Mouse (Mus musculus) intestine, postnatal 0 days (tissue): ENCODE measurements around the gene Zfp787. TPM values are rescaled to one million over a fixed set of nuclear protein-coding genes. Genes with fewer than 3 reads are reported as not detected.

Source experiments
- ATAC-seq: fragments of 200-750 bp; cut with Nextera tagmentation; 2 replicates; pipeline ENCODE4 v1.8.0; 2017; ENCODE audit warnings: mild to moderate bottlenecking, moderate TSS enrichment, moderate library complexity
- H3K27ac ChIP-seq: fragments of 300-500 bp; sonication (generic); 2 replicates; pipeline ENCODE4 v1.5.1; 2014; ENCODE audit warnings: mild to moderate bottlenecking, low read depth, low read length, moderate library complexity
- H3K27me3 ChIP-seq: fragments of 300-500 bp; sonication (generic); replicated peaks from 2 replicates; pipeline ENCODE4 v1.6.1; 2014; ENCODE audit warnings: low read length, mixed read lengths; ENCODE audit not compliant: control insufficient read depth, insufficient read depth
- H3K36me3 ChIP-seq: fragments of 300-500 bp; sonication (generic); 2 replicates; pipeline ENCODE4 v1.6.1; 2014; ENCODE audit warnings: mild to moderate bottlenecking, moderate library complexity; ENCODE audit not compliant: control insufficient read depth, insufficient read depth
- H3K4me1 ChIP-seq: fragments of 300-500 bp; sonication (generic); replicated peaks from 2 replicates; pipeline ENCODE4 v1.6.1; 2014; ENCODE audit warnings: antibody characterized with exemption, low read length, mixed read lengths; ENCODE audit not compliant: control insufficient read depth, insufficient read depth
- H3K4me2 ChIP-seq: fragments of 300-500 bp; sonication (generic); replicated peaks from 2 replicates; pipeline ENCODE4 v1.6.1; 2014; ENCODE audit warnings: low read depth, mild to moderate bottlenecking, moderate library complexity
- H3K4me3 ChIP-seq: fragments of 300-500 bp; sonication (generic); 2 replicates; pipeline ENCODE4 v1.5.1; 2014; ENCODE audit warnings: low read depth, low read length
- H3K9ac ChIP-seq: fragments of 300-500 bp; sonication (generic); 2 replicates; pipeline ENCODE4 v1.6.1; 2014; ENCODE audit warnings: mild to moderate bottlenecking, low read depth, low read length
- H3K9me3 ChIP-seq: fragments of 300-500 bp; sonication (generic); 2 replicates; pipeline ENCODE4 v1.6.1; 2016; ENCODE audit warnings: mixed run types; ENCODE audit not compliant: control insufficient read depth
- CTCF ChIP-seq: sonication (generic); IDR thresholded peaks from 2 replicates; pipeline ENCODE4 v1.5.1; 2016; ENCODE audit warnings: low read depth, mild to moderate bottlenecking, control low read depth, antibody characterized with exemption, moderate library complexity
- WGBS: fragments of 180-500 bp; shearing (Covaris S2); extraction: QIAGEN DNeasy Blood & Tissue Kit; methylation state at CpG from one replicate; pipeline ENCODE4 v1.1.7; 2014; 5-methylcytosine and 5-hydroxymethylcytosine counted together
- polyA plus RNA-seq: library from polyadenylated mRNA; unstranded; fragments of >200 nt; fragmentation: Nextera tagmentation; extraction: Ambion mirVana; gene quantifications from 2 replicates; pipeline ENCODE4 v1.2.1, GENCODE M21; 2015

The Zfp787 gene
- polyA plus RNA-seq: 42.2 and 46.5 TPM in 2 replicates

DNA sequence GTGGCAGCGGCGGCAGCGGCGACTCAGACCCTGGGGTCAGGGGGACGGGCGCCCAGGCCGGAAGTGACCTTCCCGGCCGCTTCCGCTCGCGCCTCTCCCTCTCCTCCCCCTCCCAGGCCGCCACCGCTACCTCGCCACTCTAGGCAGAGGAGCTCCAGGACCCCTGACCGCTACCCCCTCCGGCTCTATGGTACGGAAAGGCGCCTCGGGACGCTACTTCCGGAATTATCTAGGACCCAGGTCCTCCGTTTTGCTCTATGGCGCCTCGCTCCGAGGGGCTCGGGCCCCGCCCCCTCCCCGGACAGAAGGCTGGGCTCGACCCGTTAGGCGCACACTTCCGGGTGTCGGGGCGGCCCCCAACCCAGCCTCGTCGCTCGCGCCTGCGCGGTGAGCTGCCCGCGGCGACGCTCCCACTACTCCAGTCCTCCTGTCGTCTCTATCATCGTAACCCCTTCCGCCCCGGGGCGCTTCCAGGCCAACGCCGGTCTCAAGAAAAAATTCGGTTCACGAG lies at the start of gene Zfp787:
Gene Zfp787, minus strand, starts transcription at position 97 of the 511 bp plus-strand sequence.
- Histone ChIP-seq H3K27me3 (no peaks in the 10 kb centered on the region), H3K4me1 (peaks cover 13% of the 10 kb centered on the region; the same call in 1 of the 2 replicates), H3K4me2 (peak within 1 kb of the TSS; percentile 81), H3K27ac (peak within 1 kb of the TSS; percentile 93), H3K36me3 (no peaks in the 10 kb centered on the region), H3K9ac (peak within 1 kb of the TSS; percentile 85), H3K4me3 (peak within 1 kb of the TSS; percentile 78), H3K9me3 (no peaks in the 10 kb centered on the region)
- TF ChIP-seq CTCF: no peak
- ATAC-seq: peak; percentile 93
- under 1% methylated on average over 46 of the region's 54 CpGs for WGBS

DNA sequence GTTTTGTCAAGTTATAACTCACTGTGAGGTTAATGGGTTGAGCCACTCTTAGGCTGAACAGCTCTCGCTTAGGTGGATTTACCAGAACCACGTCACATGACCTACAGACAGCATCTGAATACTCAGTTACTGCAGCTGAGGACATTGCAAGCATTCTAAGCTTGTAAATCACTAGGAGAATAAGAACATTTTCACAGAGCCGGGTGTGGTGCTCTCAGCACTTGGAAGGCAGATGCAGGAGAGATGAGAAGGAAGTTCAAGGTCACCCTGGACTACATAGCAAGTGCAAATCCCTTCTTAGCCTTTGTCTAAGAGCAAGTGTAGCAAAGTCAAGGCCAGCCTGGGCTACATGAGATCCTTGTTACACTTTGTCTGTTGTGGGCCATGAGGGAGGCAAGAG lies 48.4 kb upstream of the Zfp787 start:
- no peak overlapping the region for H3K4me3 ChIP-seq
- H3K27ac ChIP-seq: no peak overlapping the region
- no peak for TF ChIP-seq CTCF
- H3K27me3 ChIP-seq: no peaks in the 10 kb centered on the region
- H3K4me1 ChIP-seq: no peaks in the 10 kb centered on the region
- H3K36me3 ChIP-seq: no peaks in the 10 kb centered on the region
- no peak overlapping the region for H3K4me2 ChIP-seq
- no peak overlapping the region for H3K9ac ChIP-seq
- no peaks in the 10 kb centered on the region for H3K9me3 ChIP-seq
- no peak for ATAC-seq
- 82% methylated on average over 3 of the region's 3 CpGs for WGBS

DNA sequence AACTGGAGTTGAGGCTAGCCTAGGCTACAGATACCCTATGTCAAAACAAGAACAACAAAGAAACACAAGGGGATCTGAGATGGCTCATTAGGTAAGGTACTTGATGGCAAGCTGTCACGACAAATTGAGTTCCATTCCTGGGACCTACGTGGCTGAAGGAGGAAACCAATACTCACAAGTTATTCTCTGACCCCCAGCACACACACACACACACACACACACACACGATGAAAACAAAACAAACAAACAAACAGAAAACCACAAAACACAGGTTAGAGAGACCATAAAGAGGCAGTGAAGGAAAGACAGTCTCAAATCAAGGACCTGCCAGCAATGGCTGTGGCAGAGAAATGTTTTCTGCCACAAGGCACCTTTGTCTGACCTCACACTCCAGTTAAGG lies 41.0 kb upstream of the Zfp787 start, which contains the start of gene Galp:
Gene Galp, plus strand, starts transcription at position 301 of the 400 bp plus-strand sequence.
- H3K27ac ChIP-seq: no peak within 1 kb of the TSS
- no peaks in the 10 kb centered on the region for H3K9me3 ChIP-seq
- TF ChIP-seq CTCF: no peak
- no peak within 1 kb of the TSS for H3K9ac ChIP-seq
- H3K4me2 ChIP-seq: no peak within 1 kb of the TSS
- 57% methylated on average over 3 of the region's 3 CpGs for WGBS
- no peak for ATAC-seq
- H3K36me3 ChIP-seq: no peaks in the 10 kb centered on the region
- no peaks in the 10 kb centered on the region for H3K27me3 ChIP-seq
- H3K4me1 ChIP-seq: no peaks in the 10 kb centered on the region
- H3K4me3 ChIP-seq: no peak within 1 kb of the TSS

- no peak for ATAC-seq
- peak; percentile 57 for TF ChIP-seq CTCF
- WGBS: 42% methylated on average over 2 of the region's 2 CpGs
These were observed 40.0 kb upstream of the Zfp787 start for GRCm38 (mm10) chr7:6195777-6196176.

DNA sequence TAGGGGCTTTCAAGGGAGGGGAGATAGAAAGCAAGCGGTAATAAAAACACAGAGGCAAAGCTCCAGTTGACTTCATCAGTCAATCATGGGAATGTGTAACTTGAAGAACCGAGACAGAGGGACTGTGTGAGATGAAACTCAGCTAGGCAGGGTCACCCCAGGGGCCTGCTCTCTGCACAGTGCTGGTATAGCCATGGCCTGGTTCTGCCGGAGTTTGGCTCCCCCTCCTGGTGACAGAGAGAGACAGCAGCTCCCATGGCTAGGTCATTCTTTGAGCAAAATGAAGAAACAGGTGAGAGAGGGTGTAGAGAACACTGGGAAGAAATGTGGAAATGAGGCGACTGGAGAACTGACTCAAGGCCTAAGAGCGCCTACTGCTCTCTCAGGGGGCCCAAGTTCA lies 38.3 kb upstream of the Zfp787 start:
- Histone ChIP-seq H3K4me2 (no peak overlapping the region), H3K27ac (no peak overlapping the region), H3K9ac (no peak overlapping the region), H3K4me3 (no peak overlapping the region), H3K27me3 (no peaks in the 10 kb centered on the region), H3K36me3 (peaks cover 6% of the 10 kb centered on the region; the same call in 1 of the 2 replicates), H3K9me3 (no peaks in the 10 kb centered on the region), H3K4me1 (no peaks in the 10 kb centered on the region)
- ATAC-seq: peak; percentile 53; the same call in 1 of the 2 replicates
- TF ChIP-seq CTCF: peak; percentile 88
- WGBS: 15% methylated on average over 5 of the region's 5 CpGs

More at GRCm38 (mm10) chr7:6195777-6196176, 40.0 kb upstream of the Zfp787 start:
- Histone ChIP-seq H3K4me2 (no peak overlapping the region), H3K27me3 (no peaks in the 10 kb centered on the region), H3K27ac (no peak overlapping the region), H3K4me1 (no peaks in the 10 kb centered on the region), H3K36me3 (no peaks in the 10 kb centered on the region), H3K9me3 (no peaks in the 10 kb centered on the region), H3K4me3 (no peak overlapping the region), H3K9ac (no peak overlapping the region)

DNA sequence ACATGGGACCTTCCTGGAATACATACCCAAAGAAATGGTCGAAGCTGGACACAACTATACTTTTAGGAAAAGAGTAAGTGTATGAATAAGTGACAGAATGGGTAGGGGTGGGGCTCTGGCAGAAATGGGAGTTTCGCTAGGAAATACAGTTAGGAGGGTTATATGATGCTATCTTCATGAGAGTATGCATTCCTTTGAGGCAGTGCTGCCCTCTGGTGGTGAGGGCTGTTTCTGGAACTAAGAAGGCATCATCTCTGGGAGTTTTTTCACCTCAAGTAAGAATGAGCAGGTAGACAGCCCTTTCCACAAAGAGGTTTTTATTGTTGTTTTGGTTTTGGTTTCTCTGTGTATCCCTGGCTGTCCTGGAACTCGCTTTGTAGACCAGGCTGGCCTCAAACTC lies 35.6 kb upstream of the Zfp787 start:
- Histone ChIP-seq H3K27ac (no peak overlapping the region), H3K9ac (no peak overlapping the region), H3K4me1 (no peaks in the 10 kb centered on the region), H3K27me3 (no peaks in the 10 kb centered on the region), H3K36me3 (peaks cover 22% of the 10 kb centered on the region; the same call in 1 of the 2 replicates), H3K4me3 (no peak overlapping the region), H3K9me3 (no peaks in the 10 kb centered on the region), H3K4me2 (no peak overlapping the region)
- peak; percentile 89 for TF ChIP-seq CTCF
- 0 out of 2 replicates have a peak, but pooled peaks have one; percentile 26 for ATAC-seq
- 33% methylated on average over 3 of the region's 3 CpGs for WGBS
